Mouse (Mus musculus) ES-E14 (cell line): ENCODE measurements around the gene Atp6v1c2.

Source experiments
- CHD2 ChIP-seq: IDR thresholded peaks from 2 replicates; pipeline ENCODE4 v1.6.1; 2014; ENCODE audit warnings: mild to moderate bottlenecking, low read depth, low read length, inconsistent platforms
- HCFC1 ChIP-seq: IDR thresholded peaks from 2 replicates; pipeline ENCODE4 v1.6.1; 2012; ENCODE audit warnings: low read length, inconsistent platforms, borderline replicate concordance; ENCODE audit not compliant: insufficient read depth
- MAFK ChIP-seq: IDR thresholded peaks from 2 replicates; pipeline ENCODE4 v1.6.1; 2014; ENCODE audit warnings: mild to moderate bottlenecking, low read depth, low read length, inconsistent platforms; ENCODE audit not compliant: insufficient read depth
- ZC3H11A ChIP-seq: IDR thresholded peaks from 2 replicates; pipeline ENCODE4 v1.6.1; 2012; ENCODE audit warnings: low read depth, mild to moderate bottlenecking, inconsistent platforms, low read length, borderline replicate concordance
- ZNF384 ChIP-seq: IDR thresholded peaks from 2 replicates; pipeline ENCODE4 v1.6.1; 2012; ENCODE audit warnings: low read depth, low read length, inconsistent platforms

DNA sequence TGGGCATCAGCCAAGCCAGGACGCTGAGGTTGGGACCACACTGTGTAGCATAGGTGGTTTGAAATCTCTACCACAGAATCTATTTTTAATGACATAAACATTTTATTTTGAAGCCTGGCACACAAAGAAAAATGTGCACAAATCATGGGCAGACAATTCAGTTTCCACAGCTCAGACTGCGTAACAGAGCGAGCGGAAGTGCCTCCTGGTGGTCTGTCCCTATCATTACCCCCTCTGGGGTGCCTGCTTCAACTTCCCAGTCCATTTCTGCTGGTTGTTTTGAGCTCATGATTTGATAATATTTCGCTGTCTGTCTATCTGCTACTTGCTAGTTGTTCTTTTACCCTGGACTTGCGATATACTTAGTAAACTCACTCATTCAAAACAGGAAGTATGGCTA lies 73.6 kb downstream of the Atp6v1c2 start:
- no peak for TF ChIP-seq CHD2
- no peak for TF ChIP-seq ZNF384
- no peak for TF ChIP-seq ZC3H11A
- no peak for TF ChIP-seq MAFK
- no peak for TF ChIP-seq HCFC1
